Mouse (Mus musculus) layer of hippocampus, adult 18-20 months (tissue): ENCODE data around the gene Desi2. TPM values are rescaled to one million over a fixed set of nuclear protein-coding genes. Genes with fewer than 3 reads are reported as not detected.
"Not testable (repeated sequence)": the region's sequence is repeated elsewhere in the genome, so short reads cannot be mapped to it uniquely, and the experiment has no call there.

Experiments used
- DNase-seq, 2 experiments: peaks; one replicate each; pipeline ENCODE4 v3.0.0; 2022; ENCODE audit warnings: low spot score in 2 of 2
- total RNA-seq, 2 experiments: library from RNA; stranded (reverse); gene quantifications; 2 replicates each; pipeline ENCODE4 v1.2.3; 2021

Gene Desi2
- total RNA-seq, 2 experiments from 2014 or later: 17.3 to 17.8 TPM

- no peak for DNase-seq
Observed at GRCm38 (mm10) chr1:178258821-178259220, 71.6 kb downstream of the Desi2 start.

- DNase-seq: not testable (repeated sequence)
Observed at GRCm38 (mm10) chr1:178265381-178265780, 78.2 kb downstream of the Desi2 start.

- no peak for DNase-seq
Observed at GRCm38 (mm10) chr1:178270635-178271034, 83.4 kb downstream of the Desi2 start.

- no peak for DNase-seq
Observed at GRCm38 (mm10) chr1:178275174-178275730, 88.0 kb downstream of the Desi2 start.

- DNase-seq: peak in 1 of 2 experiments; percentile 9
Observed at GRCm38 (mm10) chr1:178275738-178276053, 88.5 kb downstream of the Desi2 start.

GRCm38 (mm10) chr1:178276054-178276911 lies 89.1 kb downstream of the Desi2 start:
- DNase-seq: peak; percentile 67 to 79

- DNase-seq: not testable (repeated sequence)
Observed at GRCm38 (mm10) chr1:178283314-178283713, 96.1 kb downstream of the Desi2 start.

GRCm38 (mm10) chr1:178283946-178284720 lies 96.9 kb downstream of the Desi2 start:
- DNase-seq: no peak

- no peak for DNase-seq
Observed at GRCm38 (mm10) chr1:178287601-178288176, 100.5 kb downstream of the Desi2 start.

GRCm38 (mm10) chr1:178291716-178292115 lies 104.5 kb downstream of the Desi2 start:
- DNase-seq: no peak

- no peak for DNase-seq
Observed at GRCm38 (mm10) chr1:178294051-178294450, 106.8 kb downstream of the Desi2 start.

- DNase-seq: not testable (repeated sequence)
Observed at GRCm38 (mm10) chr1:178301261-178301660, 114.0 kb downstream of the Desi2 start.

GRCm38 (mm10) chr1:178303425-178303824 lies 116.2 kb downstream of the Desi2 start:
- peak; percentile 52 to 90 for DNase-seq

Other genes starting within 250 kb of the Desi2 start
- gene Catspere2, start 204.0 kb upstream of the Desi2 start, total RNA-seq: 1 to 10 TPM; 6.2 to 6.5 TPM
- gene Cox20, start 131.7 kb downstream of the Desi2 start, total RNA-seq: 10 to 100 TPM; 37.1 to 38.9 TPM
- 100 to 1,000 TPM; 380 to 416 TPM for gene Hnrnpu, start 150.4 kb downstream of the Desi2 start, total RNA-seq
- 1 to 10 TPM; 9.6 to 10.0 TPM for gene Efcab2, start 218.7 kb downstream of the Desi2 start, total RNA-seq